Mouse (Mus musculus) left cerebral cortex, adult 2 months (tissue): ENCODE results near the gene Dab1. TPM values are rescaled to one million over a fixed set of nuclear protein-coding genes. Genes with fewer than 3 reads are reported as not detected.

ENCODE experiments used
- DNase-seq, 2 experiments: peaks; one replicate each; pipeline ENCODE4 v3.0.0; 2021 to 2022; ENCODE audit warnings: low spot score in 2 of 2, mixed read lengths in 1 of 2; ENCODE audit errors: extremely low spot score in 1 of 2
- H3K27ac ChIP-seq: fragments of 200-600 bp; 2 replicates; pipeline ENCODE4 v1.8.1; 2022
- H3K4me3 ChIP-seq: fragments of 200-600 bp; 2 replicates; pipeline ENCODE4 v1.8.1; 2022
- CTCF ChIP-seq: fragments of 200-600 bp; IDR thresholded peaks from 2 replicates; pipeline ENCODE4 v1.8.1; 2022; ENCODE audit warnings: antibody characterized with exemption, mild to moderate bottlenecking, moderate library complexity
- intact Hi-C: fragments of 180-260 bp; cut with DNase I; formaldehyde crosslinking; loops from one replicate; pipeline ENCODE4 v1.15.1; 2025
- total RNA-seq, 2 experiments: library from RNA; stranded (reverse); gene quantifications; 2 replicates each; pipeline ENCODE4 v1.2.3; 2021

The Dab1 gene
- total RNA-seq, 2 experiments from 2014 or later = 121 to 131 TPM

DNA sequence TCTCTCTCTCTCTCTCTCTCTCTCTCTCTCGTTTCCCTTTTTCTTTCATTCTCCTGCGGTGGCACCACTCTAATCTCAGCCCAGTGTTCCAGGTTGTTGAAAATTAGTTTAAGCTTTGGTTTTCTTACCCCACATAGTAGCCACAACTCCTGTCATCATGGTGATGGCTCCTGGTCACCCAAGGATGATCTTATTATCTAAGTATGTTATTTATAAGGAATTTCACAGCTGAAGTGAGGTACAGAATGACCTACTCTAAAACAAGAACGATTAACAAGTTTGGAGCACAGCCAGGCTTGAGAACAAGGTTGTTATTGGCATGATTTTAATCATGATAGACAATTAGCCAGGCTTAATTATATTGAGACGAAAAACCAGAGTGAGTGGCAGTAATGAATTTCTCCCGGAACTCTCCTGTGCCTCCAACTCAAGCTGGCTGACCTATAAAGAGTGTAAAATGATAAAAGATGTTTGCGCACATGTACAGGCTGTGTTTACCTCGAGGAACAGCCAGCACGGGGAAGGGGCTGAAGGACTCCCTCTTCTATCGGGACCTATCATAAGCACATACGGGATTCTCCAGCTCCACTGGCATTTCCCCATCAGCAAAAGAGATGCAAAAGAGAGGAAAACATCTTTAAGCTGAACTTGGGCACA, 684.0 kb downstream of the Dab1 start:
- intact Hi-C loops = no loop called here
- no peak for TF ChIP-seq CTCF
- no peak overlapping the region for H3K27ac ChIP-seq
- no peak overlapping the region for H3K4me3 ChIP-seq
- no peak for DNase-seq

DNA sequence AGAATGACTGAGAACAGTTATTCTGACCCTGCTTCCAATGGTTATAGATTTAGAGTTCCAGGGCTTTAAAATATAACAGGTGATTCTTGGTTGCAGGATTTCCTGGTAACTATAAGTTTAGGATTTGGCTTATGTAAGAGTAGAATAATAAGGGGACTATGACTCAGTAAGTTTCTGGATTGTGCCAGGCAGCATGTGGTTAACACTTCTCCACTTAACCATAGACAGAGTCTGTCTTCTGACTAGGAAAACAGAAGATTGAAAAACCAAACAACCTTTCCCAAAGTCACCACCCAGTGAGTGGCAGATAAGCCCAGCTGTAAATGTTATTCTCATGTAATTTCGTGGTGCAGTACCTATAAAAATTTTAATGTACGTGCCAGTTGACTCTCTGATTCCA, 688.6 kb downstream of the Dab1 start:
- no peak overlapping the region; the same call in 1 of the 2 replicates for H3K27ac ChIP-seq
- no peak for TF ChIP-seq CTCF
- DNase-seq = no peak
- no peak overlapping the region for H3K4me3 ChIP-seq
- intact Hi-C loops = no loop called here

DNA sequence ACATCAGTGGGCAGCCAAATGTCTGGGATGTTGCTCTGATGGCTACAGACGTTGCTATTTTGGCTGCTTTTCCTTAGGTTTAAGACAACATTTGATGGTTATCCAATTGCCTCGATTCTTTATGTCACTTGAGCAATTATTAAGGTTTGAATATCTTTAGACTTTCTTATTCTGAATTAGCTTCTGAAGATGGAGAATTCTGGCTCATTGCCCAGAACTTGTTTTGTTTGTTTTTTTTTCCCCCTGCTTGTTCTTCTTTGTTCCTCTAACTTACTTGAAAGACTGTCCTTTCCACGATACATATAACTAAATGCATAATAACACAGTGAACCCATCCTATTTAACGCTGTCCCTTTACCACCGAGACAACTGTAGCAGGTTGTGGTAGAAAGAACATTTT, 707.1 kb downstream of the Dab1 start:
- H3K27ac ChIP-seq = no peak overlapping the region
- DNase-seq = no peak
- intact Hi-C loops = no loop called here
- TF ChIP-seq CTCF = no peak
- no peak overlapping the region for H3K4me3 ChIP-seq

DNA sequence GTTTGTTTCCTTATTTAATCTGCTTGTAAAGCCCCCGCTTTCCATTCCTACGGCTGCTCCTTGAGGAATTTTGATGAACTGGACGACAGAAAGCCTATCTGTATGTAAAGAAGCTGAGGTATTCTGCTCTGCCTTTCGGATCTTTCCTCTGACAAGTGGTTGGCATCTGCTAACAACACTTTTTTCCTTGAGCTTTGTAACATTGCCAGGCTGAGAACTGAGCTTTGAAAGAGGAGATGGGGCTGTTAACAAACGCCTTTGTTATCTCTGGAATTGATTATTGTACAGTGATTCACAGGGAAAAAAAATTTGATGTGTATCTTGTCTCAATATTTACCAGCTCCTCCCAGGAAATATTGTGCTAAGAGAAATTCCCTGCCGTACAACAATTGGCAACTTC, 712.7 kb downstream of the Dab1 start:
- intact Hi-C loops = loop anchor here (10.0 kb wide), 1 partner anchor 207 kb away; no protein-coding TSS in a partner anchor
- no peak for TF ChIP-seq CTCF
- DNase-seq = no peak

DNA sequence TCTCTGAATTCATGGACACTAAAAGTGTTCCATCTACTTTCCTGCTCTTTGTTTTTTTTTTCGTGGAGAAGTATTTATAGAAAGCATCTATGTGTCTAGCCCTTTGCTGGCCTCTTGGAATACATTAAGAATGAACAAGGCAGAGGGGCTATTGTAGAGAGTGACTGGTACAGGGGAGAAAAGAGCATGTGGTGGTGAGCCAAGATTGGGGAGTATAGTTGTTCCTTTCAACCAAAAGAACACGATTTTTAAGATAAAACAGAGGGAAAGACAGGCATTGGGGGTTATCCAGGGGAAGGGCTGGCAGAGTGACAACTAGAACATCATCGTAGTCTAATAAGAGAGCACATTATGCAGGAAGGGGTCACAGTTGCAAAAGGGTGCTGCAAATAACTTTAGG, 713.2 kb downstream of the Dab1 start:
- no peak overlapping the region for H3K27ac ChIP-seq
- intact Hi-C loops = loop anchor here (10.0 kb wide), 1 partner anchor 208 kb away; no protein-coding TSS in a partner anchor
- no peak overlapping the region for H3K4me3 ChIP-seq
- DNase-seq = no peak
- no peak for TF ChIP-seq CTCF

More for the DNA sequence above, 712.7 kb downstream of the Dab1 start:
- Histone ChIP-seq H3K27ac (no peak overlapping the region), H3K4me3 (no peak overlapping the region)

DNA sequence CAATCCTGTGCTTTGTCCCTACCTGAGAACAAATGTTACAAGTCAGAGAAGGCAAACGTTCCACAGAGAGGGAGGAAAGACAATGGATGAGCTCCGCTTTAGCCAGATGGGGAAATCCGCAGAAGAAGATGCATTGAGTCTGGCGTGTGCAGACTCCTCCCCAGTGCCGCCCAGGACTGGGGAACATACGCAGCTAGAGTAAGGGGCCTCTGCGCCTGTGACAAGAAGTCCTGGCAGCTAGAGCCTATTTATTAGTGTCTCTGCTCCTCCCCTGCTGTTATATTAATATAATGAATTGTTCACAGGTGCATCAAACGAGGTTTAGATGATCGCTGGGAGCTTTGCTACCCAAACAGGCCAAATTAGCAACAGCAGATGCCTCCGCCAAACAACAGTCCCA, 718.1 kb downstream of the Dab1 start:
- intact Hi-C loops = loop anchor here (2.0 to 10.0 kb wide), 2 partner anchors 26 to 212 kb away; no protein-coding TSS in a partner anchor
- no peak for TF ChIP-seq CTCF
- no peak for DNase-seq
- Histone ChIP-seq H3K4me3 (no peak overlapping the region), H3K27ac (no peak overlapping the region)

DNA sequence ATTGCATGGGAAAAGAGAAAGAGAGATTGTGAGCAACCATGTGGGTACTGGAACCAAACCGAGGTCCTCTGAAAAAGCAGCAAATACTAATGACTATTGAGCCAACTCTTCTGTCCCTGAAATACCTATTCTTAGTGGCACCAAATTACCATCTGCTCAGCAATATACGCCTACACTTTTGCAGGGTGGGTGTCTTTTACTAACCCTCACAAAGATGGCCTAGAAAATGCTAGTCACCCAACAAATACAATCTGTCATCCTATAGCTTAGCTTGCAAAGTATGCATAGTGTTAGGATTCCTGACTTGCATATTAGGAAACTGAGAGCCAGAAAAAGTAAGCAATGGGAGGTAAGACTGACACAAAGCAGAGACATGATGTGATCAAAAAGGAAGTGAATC, 719.2 kb downstream of the Dab1 start:
- TF ChIP-seq CTCF = no peak
- intact Hi-C loops = loop anchor here (10.0 kb wide), 1 partner anchor 214 kb away; no protein-coding TSS in a partner anchor
- DNase-seq = no peak
- Histone ChIP-seq H3K27ac (no peak overlapping the region), H3K4me3 (no peak overlapping the region)

DNA sequence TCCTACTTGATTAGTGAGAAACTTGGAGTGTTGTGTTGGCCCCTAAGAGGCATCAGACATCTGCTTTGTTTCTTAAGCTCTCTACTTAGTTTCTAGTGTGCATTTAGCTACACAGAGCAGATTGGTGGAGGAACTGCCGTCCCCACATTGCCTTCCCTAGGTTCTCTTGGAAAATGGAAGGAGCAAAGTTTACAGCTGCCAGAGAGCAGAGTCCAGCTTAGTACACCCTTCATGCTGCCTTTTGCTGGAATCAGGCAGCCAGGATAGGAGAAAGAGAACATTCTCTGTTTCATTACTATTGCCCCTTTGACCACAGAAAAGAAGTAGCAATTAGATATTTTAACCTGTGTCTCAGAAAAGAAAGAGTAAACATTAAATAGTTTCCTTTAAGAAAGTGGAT, 742.2 kb downstream of the Dab1 start:
- Histone ChIP-seq H3K27ac (no peak overlapping the region), H3K4me3 (no peak overlapping the region)
- TF ChIP-seq CTCF = no peak
- DNase-seq = no peak
- intact Hi-C loops = loop anchor here (10.0 kb wide), 3 partner anchors 237 to 667 kb away; no protein-coding TSS in a partner anchor

DNA sequence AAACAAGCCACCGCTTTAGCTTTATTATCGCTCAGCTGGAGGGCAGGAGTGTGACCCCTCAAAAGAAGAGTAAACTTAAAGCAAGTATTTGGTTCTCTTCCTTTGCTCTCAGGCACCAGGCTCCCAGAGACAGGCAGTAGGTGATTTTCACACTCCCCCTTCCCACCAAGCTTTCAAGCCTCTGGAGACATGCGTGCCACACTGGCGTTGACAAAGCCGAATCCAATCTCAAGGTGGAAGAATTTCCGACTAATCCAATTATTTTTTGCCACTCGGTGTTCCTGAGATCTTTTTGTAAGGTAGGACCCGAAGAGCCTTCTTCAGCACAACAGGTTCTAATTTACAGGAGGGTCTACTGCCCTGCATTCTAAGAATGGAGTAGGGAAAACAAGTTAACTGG, 747.3 kb downstream of the Dab1 start:
- TF ChIP-seq CTCF = no peak
- intact Hi-C loops = loop anchor here (5.0 to 10.0 kb wide), 6 partner anchors 94 to 672 kb away; no protein-coding TSS in a partner anchor
- Histone ChIP-seq H3K4me3 (peak overlapping the region; percentile 83), H3K27ac (peak overlapping the region; percentile 93)
- no peak for DNase-seq

DNA sequence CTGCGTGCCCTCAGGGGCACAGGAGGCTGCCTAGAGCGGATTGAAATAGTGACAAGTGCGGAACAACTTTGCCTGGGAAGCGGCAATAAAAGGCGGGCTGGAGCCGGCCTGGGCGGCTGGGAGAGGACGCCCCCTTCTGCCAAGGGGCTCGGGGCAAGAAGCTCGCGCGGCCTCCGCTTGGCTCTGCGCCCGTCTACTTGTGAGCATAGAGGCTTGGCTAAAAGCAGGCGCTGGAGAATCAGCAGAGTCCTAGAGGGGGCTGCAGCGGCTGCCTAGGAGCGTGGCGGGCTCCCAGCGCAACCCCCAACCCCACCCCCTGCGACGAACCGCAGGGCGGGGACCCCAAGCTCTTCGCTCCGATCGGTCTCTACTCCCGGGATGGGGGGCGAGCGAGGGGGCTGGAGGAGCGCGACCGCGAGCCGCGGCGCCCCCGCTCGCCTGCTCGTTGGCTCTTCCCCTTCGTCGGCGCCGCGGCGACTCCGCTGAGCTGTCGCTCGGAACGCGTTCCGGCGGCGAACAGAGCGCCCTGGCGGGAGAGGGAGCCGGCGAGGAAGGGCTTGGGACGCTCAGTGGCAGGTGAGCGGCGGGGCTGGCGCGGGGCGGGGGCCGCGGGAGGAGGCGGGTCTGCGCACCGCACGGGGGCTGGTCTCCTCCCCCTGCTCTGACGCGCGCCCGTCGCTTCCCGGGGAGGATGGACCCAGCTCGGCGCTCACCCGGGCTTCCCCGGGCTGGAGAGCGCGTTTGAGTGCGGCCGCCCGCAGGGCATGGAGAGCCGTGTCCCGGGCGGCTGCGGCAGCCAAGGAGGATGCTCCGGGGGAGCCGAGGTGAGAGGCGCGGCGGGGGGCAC, 748.0 kb downstream of the Dab1 start:
- peak; percentile 51 for TF ChIP-seq CTCF
- peak; percentile 82 to 86 for DNase-seq
- intact Hi-C loops = loop anchor here (1.0 to 10.0 kb wide), 7 partner anchors 95 to 672 kb away; no protein-coding TSS in a partner anchor
- H3K27ac ChIP-seq = peak overlapping the region; percentile 93
- peak overlapping the region; percentile 83 for H3K4me3 ChIP-seq

DNA sequence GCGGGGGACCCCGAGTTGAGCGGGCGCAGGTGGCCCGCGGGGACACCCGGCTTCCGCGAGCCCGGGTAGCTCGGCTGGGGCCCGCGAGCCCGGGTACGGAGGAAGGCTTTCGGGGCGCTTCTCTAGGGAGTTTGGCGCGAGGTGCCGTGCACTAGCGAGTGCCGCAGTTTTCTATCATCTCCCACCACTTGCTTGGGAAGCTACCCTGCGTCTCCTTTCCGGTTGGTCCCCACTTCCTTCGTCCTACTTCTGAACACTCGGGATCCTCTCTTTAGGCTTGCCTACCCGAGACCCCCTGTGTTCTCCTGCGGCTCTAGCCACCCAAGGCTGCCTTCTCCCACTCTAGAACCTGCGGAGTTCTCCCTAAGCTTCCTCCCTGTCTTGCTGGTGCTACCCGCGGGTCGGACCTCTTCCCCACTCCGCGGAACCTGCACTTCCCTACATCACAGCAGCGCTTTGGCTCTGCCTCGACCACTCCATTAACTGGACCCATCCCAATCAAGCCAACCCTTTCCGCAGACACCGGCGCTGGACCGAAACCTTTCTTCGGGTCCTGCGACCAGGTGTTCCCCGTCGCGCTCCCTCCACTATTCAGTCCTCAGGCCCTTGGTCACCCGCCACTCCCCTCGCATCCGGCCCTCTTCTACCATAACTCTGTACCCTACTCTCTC, 748.7 kb downstream of the Dab1 start:
- intact Hi-C loops = loop anchor here (1.0 to 10.0 kb wide), 8 partner anchors 85 to 673 kb away; no protein-coding TSS in a partner anchor
- no peak for TF ChIP-seq CTCF
- H3K27ac ChIP-seq = peak overlapping the region; percentile 93

More for the DNA sequence above, 748.7 kb downstream of the Dab1 start:
- peak in 1 of 2 experiments; percentile 47 for DNase-seq
- H3K4me3 ChIP-seq = peak overlapping the region; percentile 83
